Mouse (Mus musculus) CH12.LX (cell line): Measurements from ENCODE around the gene Tmem44. TPM values are rescaled to one million over a fixed set of nuclear protein-coding genes. Genes with fewer than 3 reads are reported as not detected.
"Not testable (repeated sequence)": the region's sequence is repeated elsewhere in the genome, so short reads cannot be mapped to it uniquely, and the experiment has no call there.

Experiments used
- DNase-seq: peaks from one replicate; pipeline ENCODE4 v3.0.0-alpha.2; 2013; ENCODE audit errors: extremely low read depth
- H3K27ac ChIP-seq: 2 replicates; pipeline ENCODE4 v1.5.1; 2012; ENCODE audit warnings: low read depth, mild to moderate bottlenecking, control low read depth, moderate library complexity; ENCODE audit not compliant: insufficient read depth
- H3K27me3 ChIP-seq: replicated peaks from 2 replicates; pipeline ENCODE3; 2012; ENCODE audit warnings: inconsistent platforms
- H3K36me3 ChIP-seq, 2 experiments: replicated peaks in 1 of 2; 2 replicates each; pipeline versions ENCODE3 to v1.6.1; 2012; ENCODE audit warnings: inconsistent platforms in 1 of 2, low read length in 1 of 2, mild to moderate bottlenecking in 1 of 2, mixed read lengths in 1 of 2, moderate library complexity in 1 of 2; ENCODE audit not compliant: control insufficient read depth in 1 of 2, insufficient read depth in 1 of 2
- H3K4me1 ChIP-seq, 2 experiments: 2 replicates each; pipeline ENCODE4 v1.6.1; 2012; ENCODE audit warnings: inconsistent platforms in 1 of 2, moderate library complexity in 1 of 2; ENCODE audit not compliant: insufficient read depth in 2 of 2, control insufficient read depth in 1 of 2
- H3K4me2 ChIP-seq: 2 replicates; pipeline ENCODE4 v1.6.1; 2012; ENCODE audit warnings: low read depth, mild to moderate bottlenecking, control low read depth; ENCODE audit not compliant: poor library complexity, insufficient read depth, severe bottlenecking
- H3K4me3 ChIP-seq, 3 experiments: fragments of 150-350 bp in 1 of 3; sonication (generic) in 1 of 3; replicated peaks in 1 of 3; 2 replicates each; pipeline versions ENCODE3 to v1.5.1; 2011 to 2012; ENCODE audit warnings: low read depth in 2 of 3, low read length in 2 of 3, mild to moderate bottlenecking in 2 of 3, moderate library complexity in 2 of 3, control low read depth in 1 of 3, improper control_type of control experiment in 1 of 3, inconsistent platforms in 1 of 3, mixed read lengths in 1 of 3; ENCODE audit not compliant: poor library complexity in 1 of 3
- H3K79me2 ChIP-seq: replicated peaks from 2 replicates; pipeline ENCODE4 v1.6.1; 2012; ENCODE audit warnings: mild to moderate bottlenecking, moderate library complexity; ENCODE audit not compliant: control insufficient read depth, poor library complexity, insufficient read depth, severe bottlenecking; ENCODE audit errors: extremely low read depth
- H3K9ac ChIP-seq: 2 replicates; pipeline ENCODE4 v1.6.1; 2012; ENCODE audit warnings: low read depth, mild to moderate bottlenecking, control low read depth, moderate library complexity; ENCODE audit not compliant: insufficient read depth
- H3K9me3 ChIP-seq: replicated peaks from 2 replicates; pipeline ENCODE3; 2012; ENCODE audit warnings: low read length, inconsistent platforms, mixed read lengths
- BHLHE40 ChIP-seq: IDR thresholded peaks from 2 replicates; pipeline ENCODE4 v1.6.1; 2011; ENCODE audit warnings: mild to moderate bottlenecking, low read depth, low read length, improper control_type of control experiment
- CHD1 ChIP-seq: IDR thresholded peaks from 2 replicates; pipeline ENCODE4 v1.6.1; 2012; ENCODE audit warnings: low read depth, low read length, improper control_type of control experiment, inconsistent platforms
- CTCF ChIP-seq, 2 experiments: IDR thresholded peaks in 1 of 2; conservative IDR thresholded peaks in 1 of 2; 2 replicates each; pipeline ENCODE4 v1.5.1; 2011 to 2012; ENCODE audit warnings: low read depth in 2 of 2, low read length in 2 of 2, improper control_type of control experiment in 1 of 2, inconsistent platforms in 1 of 2, mild to moderate bottlenecking in 1 of 2, moderate library complexity in 1 of 2
- ETS1 ChIP-seq: conservative IDR thresholded peaks from 2 replicates; pipeline ENCODE4 v1.6.1; 2012; ENCODE audit warnings: low read depth, mild to moderate bottlenecking, inconsistent platforms, low read length, improper control_type of control experiment, moderate library complexity
- IRF4 ChIP-seq: IDR thresholded peaks from 2 replicates; pipeline ENCODE4 v1.6.1; 2014; ENCODE audit warnings: low read depth, mild to moderate bottlenecking, inconsistent platforms, low read length, improper control_type of control experiment
- KAT2A ChIP-seq: IDR thresholded peaks from 2 replicates; pipeline ENCODE4 v1.6.1; 2012; ENCODE audit warnings: low read length, improper control_type of control experiment, inconsistent platforms; ENCODE audit not compliant: insufficient replicate concordance
- MAFK ChIP-seq: IDR thresholded peaks from 2 replicates; pipeline ENCODE4 v1.6.1; 2011; ENCODE audit warnings: low read length, improper control_type of control experiment; ENCODE audit not compliant: insufficient replicate concordance
- MAX ChIP-seq: IDR thresholded peaks from 2 replicates; pipeline ENCODE4 v1.6.1; 2011; ENCODE audit warnings: low read length, improper control_type of control experiment
- MEF2A ChIP-seq: IDR thresholded peaks from 2 replicates; pipeline ENCODE4 v1.6.1; 2014; ENCODE audit warnings: low read depth, mild to moderate bottlenecking, inconsistent platforms, low read length, improper control_type of control experiment, borderline replicate concordance
- NELFE ChIP-seq: IDR thresholded peaks from 2 replicates; pipeline ENCODE4 v1.6.1; 2011; ENCODE audit warnings: low read depth, low read length, improper control_type of control experiment
- POLR2A ChIP-seq: IDR thresholded peaks from 2 replicates; pipeline ENCODE4 v1.6.1; 2011; ENCODE audit warnings: low read depth, mild to moderate bottlenecking, improper control_type of control experiment, low read length
- RAD21 ChIP-seq: IDR thresholded peaks from 2 replicates; pipeline ENCODE4 v1.6.1; 2011; ENCODE audit warnings: low read depth, mild to moderate bottlenecking, low read length, improper control_type of control experiment, moderate library complexity
- SMC3 ChIP-seq: IDR thresholded peaks from 2 replicates; pipeline ENCODE4 v1.6.1; 2011; ENCODE audit warnings: low read depth, low read length, improper control_type of control experiment
- ZKSCAN1 ChIP-seq: IDR thresholded peaks from 2 replicates; pipeline ENCODE4 v1.6.1; 2012; ENCODE audit warnings: low read depth, inconsistent platforms, low read length, improper control_type of control experiment, borderline replicate concordance
- dilution Hi-C: fragments of 300-500 bp; cut with MboI; formaldehyde crosslinking; loops from 2 replicates; pipeline ENCODE4 v1.14.3; 2020; ENCODE audit warnings: low sequenced_read_pairs; ENCODE audit not compliant: extremely low pct_unique_long_range_greater_than_20kb, extremely low pct_ligation_motif_present
- in situ Hi-C: fragments of 300-500 bp; cut with MboI; formaldehyde crosslinking; loops from 3 replicates; pipeline ENCODE4 v1.14.3; 2019; ENCODE audit warnings: low sequenced_read_pairs, low pct_ligation_motif_present, low pct_unique_long_range_greater_than_20kb, mixed read lengths
- polyA plus RNA-seq: library from polyadenylated mRNA; unstranded; fragments of >175 nt; gene quantifications from 2 replicates; pipeline ENCODE4 v1.2.1, GENCODE M21; 2012; ENCODE audit warnings: low read depth; ENCODE audit not compliant: insufficient read length
- total RNA-seq, 2 experiments: library from RNA; depleted of rRNA; stranded (reverse); fragments of 300-350 nt in 1 of 2; fragments of >200 nt in 1 of 2; gene quantifications; 2 replicates each; pipeline ENCODE4 v1.2.3; 2012 to 2014

Tmem44 gene
- total and polyA plus RNA-seq, 3 experiments: 0.16 to 0.70 (median 0.51) TPM

DNA sequence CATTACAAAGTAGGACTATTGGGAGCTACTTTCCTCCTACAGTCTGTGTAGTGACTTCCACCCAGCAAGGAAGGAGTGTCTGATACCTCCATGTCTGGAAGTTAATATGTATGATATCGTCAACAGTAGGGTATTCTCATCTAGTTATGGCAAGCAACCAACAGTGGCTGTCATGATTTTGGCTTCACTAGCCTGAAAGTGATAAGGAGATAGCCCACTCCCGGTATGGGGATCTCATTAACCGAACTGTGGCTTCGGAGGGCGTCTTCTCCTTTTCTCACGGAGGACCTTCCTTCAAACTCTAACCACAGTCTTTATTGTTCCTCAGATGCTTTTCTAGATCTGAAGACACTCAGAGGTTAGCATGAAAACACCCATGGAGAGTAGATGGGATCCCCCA is 81.7 kb downstream of the Tmem44 start:
- H3K9me3 ChIP-seq: peaks cover 11% of the 10 kb centered on the region
- H3K4me1 ChIP-seq: peaks cover 4 to 7% of the 10 kb centered on the region in 2 experiments
- no peak for TF ChIP-seq MAFK
- no peak for TF ChIP-seq POLR2A
- TF ChIP-seq BHLHE40: no peak
- TF ChIP-seq MEF2A: no peak
- no peak for TF ChIP-seq IRF4
- TF ChIP-seq NELFE: no peak
- no peak for TF ChIP-seq CTCF (conservative IDR thresholded peaks at IDR 0.05 in 1 of 2, IDR thresholded peaks at IDR 0.05 in 1 of 2; ENCODE audit: low read depth in 2 of 2, low read length in 2 of 2)
- TF ChIP-seq ZKSCAN1: no peak
- no peak for TF ChIP-seq RAD21
- no peak for TF ChIP-seq MAX
- no peak for TF ChIP-seq KAT2A
- no peak for TF ChIP-seq SMC3
- TF ChIP-seq ETS1: no peak
- DNase-seq: no peak
- H3K27ac ChIP-seq: no peak overlapping the region
- H3K9ac ChIP-seq: no peak overlapping the region
- no peaks in the 10 kb centered on the region for H3K27me3 ChIP-seq
- dilution Hi-C loops (no loop called here), in situ Hi-C loops (no loop called here)
- H3K4me2 ChIP-seq: no peak overlapping the region
- H3K36me3 ChIP-seq: no peaks in the 10 kb centered on the region
- no peak overlapping the region for H3K4me3 ChIP-seq
- H3K79me2 ChIP-seq: no peaks in the 10 kb centered on the region

GRCm38 (mm10) chr16:30465680-30466298 is 84.9 kb downstream of the Tmem44 start:
- Histone ChIP-seq H3K36me3 (no peaks in the 10 kb centered on the region), H3K4me3 (no peak overlapping the region), H3K9me3 (peaks cover 11% of the 10 kb centered on the region), H3K4me1 (peaks cover 4 to 7% of the 10 kb centered on the region in 2 experiments), H3K27me3 (no peaks in the 10 kb centered on the region)
- in situ Hi-C loops: no loop called here
- TF ChIP-seq CHD1 (no peak), MAFK (peak; percentile 68; the same call in 1 of the 2 replicates)
- TF ChIP-seq, all 38 proteins: peak for 1
- peak; percentile 22 for DNase-seq
- dilution Hi-C loops: no loop called here
- Histone ChIP-seq H3K79me2 (no peaks in the 10 kb centered on the region), H3K27ac (no peak overlapping the region), H3K9ac (no peak overlapping the region), H3K4me2 (no peak overlapping the region)

DNA sequence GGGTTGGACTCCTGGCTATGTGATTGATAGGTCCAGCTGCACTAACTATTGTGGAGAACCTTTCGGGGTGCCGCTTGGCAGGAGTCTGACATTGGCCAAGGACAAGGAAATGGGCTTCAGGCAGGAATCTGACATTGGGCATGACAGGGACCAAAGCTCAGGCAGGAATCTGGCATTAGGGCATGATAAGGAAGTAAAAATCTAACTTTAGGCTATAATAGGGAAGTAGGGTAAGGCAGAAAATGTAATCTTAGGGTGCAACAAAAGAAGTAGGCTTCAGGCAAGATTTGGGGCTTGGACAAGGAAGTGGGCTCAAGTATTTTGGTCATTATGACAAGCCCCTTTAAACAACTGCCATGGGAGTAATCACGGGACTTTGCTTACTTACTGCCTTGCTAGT is 85.9 kb downstream of the Tmem44 start:
- H3K27me3 ChIP-seq, H3K36me3 ChIP-seq, H3K4me2 ChIP-seq, H3K4me3 ChIP-seq, H3K27ac ChIP-seq, H3K9ac ChIP-seq, in situ Hi-C loops, dilution Hi-C loops, DNase-seq, H3K4me1 ChIP-seq, H3K79me2 ChIP-seq: not testable (repeated sequence)
- H3K9me3 ChIP-seq: peaks cover 11% of the 10 kb centered on the region

Other genes starting within 250 kb of the Tmem44 start
- gene Gp5, start 240.1 kb downstream of the Tmem44 start, total RNA-seq (2012; rRNA removed): 0.17 and 0.25 TPM in 2 replicates
- gene Gp5, start 240.1 kb downstream of the Tmem44 start, total RNA-seq (2014; rRNA removed): 0.09 TPM in 1 of 2 replicates, not detected in the other
- gene Gp5, start 240.1 kb downstream of the Tmem44 start, polyA plus RNA-seq: 0.11 TPM in 1 of 2 replicates, not detected in the other
- 49.9 and 59.9 TPM in 2 replicates for gene Atp13a3, start 144.9 kb downstream of the Tmem44 start, total RNA-seq (2012; rRNA removed)
- 46.7 and 46.9 TPM in 2 replicates for gene Atp13a3, start 144.9 kb downstream of the Tmem44 start, total RNA-seq (2014; rRNA removed)
- 59.1 and 73.0 TPM in 2 replicates for gene Atp13a3, start 144.9 kb downstream of the Tmem44 start, polyA plus RNA-seq
- gene Lsg1, start 36.8 kb upstream of the Tmem44 start, total RNA-seq (2012; rRNA removed): 58.4 and 70.8 TPM in 2 replicates
- 94.7 and 106 TPM in 2 replicates for gene Lsg1, start 36.8 kb upstream of the Tmem44 start, total RNA-seq (2014; rRNA removed)
- gene Lsg1, start 36.8 kb upstream of the Tmem44 start, polyA plus RNA-seq: 189 and 261 TPM in 2 replicates
- gene Fam43a, start 48.9 kb upstream of the Tmem44 start, total RNA-seq (2012; rRNA removed): 82.2 and 106 TPM in 2 replicates
- gene Fam43a, start 48.9 kb upstream of the Tmem44 start, total RNA-seq (2014; rRNA removed): 77.1 and 82.1 TPM in 2 replicates
- 106 and 121 TPM in 2 replicates for gene Fam43a, start 48.9 kb upstream of the Tmem44 start, polyA plus RNA-seq